In genomic region chr12:86770261-86770670, GRCm38 (mm10) we compare ENCODE assay signal across 9 mouse cellular contexts. TPM values are rescaled to one million over a fixed set of nuclear protein-coding genes. Genes with fewer than 3 reads are reported as not detected.
A peak's percentile ranks its signal among the peaks of the same experiment; 100 is the strongest.
DNase-seq lines count a peak whose midpoint lies in the region; ATAC-seq and TF ChIP-seq lines count a peak whose summit lies in the region.
"Had no signal": no experiment of that assay in that cellular context is flagged by ENCODE, and none has a peak within 500 bp of the region (broad histone marks: within the 10 kb centered on the region; RNA-seq: fewer than 3 reads in every experiment).

No protein-coding gene starts in this region.

- WGBS in heart, embryonic 11.5 days (ENCODE audit: insufficient replicate concordance): 25% methylated on average over 4 of the region's 4 CpGs
- 21% methylated on average over 4 of the region's 4 CpGs for WGBS in limb, embryonic 14.5 days

- H3K9ac ChIP-seq in heart, embryonic 11.5 days (ENCODE audit: low read depth, low read length): no peak overlapping the region; the same call in 1 of the 2 replicates
- H3K9ac ChIP-seq in limb, embryonic 14.5 days (ENCODE audit: low read depth, low read length, severe bottlenecking): no peak overlapping the region

- peaks cover 9% of the 10 kb centered on the region for H3K4me1 ChIP-seq in heart, embryonic 11.5 days (ENCODE audit: control insufficient read depth, insufficient read depth, low read length)
- H3K4me1 ChIP-seq in embryonic fibroblast, embryonic 13.5 days (ENCODE audit: control insufficient read depth, insufficient read depth, low read length): peaks cover 7% of the 10 kb centered on the region
- H3K4me1 ChIP-seq in limb, embryonic 14.5 days (ENCODE audit: control insufficient read depth, insufficient read depth, low read length): peaks cover 17% of the 10 kb centered on the region

- TF ChIP-seq CTCF in embryonic fibroblast, embryonic 13.5 days (IDR thresholded peaks at IDR 0.05; ENCODE audit: borderline replicate concordance, insufficient read depth, low read length): no peak

- no peak overlapping the region for H3K27ac ChIP-seq in heart, embryonic 11.5 days (ENCODE audit: low read depth, low read length)
- H3K27ac ChIP-seq in embryonic fibroblast, embryonic 13.5 days (ENCODE audit: insufficient read depth, low read length): peak overlapping the region; percentile 28; the same call in 1 of the 2 replicates
- peak overlapping the region; percentile 28; the same call in 1 of the 2 replicates for H3K27ac ChIP-seq in limb, embryonic 14.5 days (replicated peaks; ENCODE audit: low read depth, low read length)

- no peak for ATAC-seq in heart, embryonic 11.5 days (replicated peaks; ENCODE audit: insufficient number of reproducible peaks, low FRiP score, low TSS enrichment)
- ATAC-seq in limb, embryonic 14.5 days (ENCODE audit: low FRiP score, low read depth): peak; percentile 28; the same call in 1 of the 2 replicates

- H3K27me3 ChIP-seq in heart, embryonic 11.5 days (ENCODE audit: control insufficient read depth, insufficient read depth, low read length): no peaks in the 10 kb centered on the region
- H3K27me3 ChIP-seq in limb, embryonic 14.5 days (ENCODE audit: control insufficient read depth, insufficient read depth, low read length): no peaks in the 10 kb centered on the region

- no peak overlapping the region for H3K4me3 ChIP-seq in heart, embryonic 11.5 days (ENCODE audit: low read depth, low read length)
- H3K4me3 ChIP-seq in embryonic fibroblast, embryonic 13.5 days (ENCODE audit: insufficient read depth, low read length): no peak overlapping the region
- no peak overlapping the region for H3K4me3 ChIP-seq in limb, embryonic 14.5 days (replicated peaks; ENCODE audit: low read length)

- intact Hi-C loops in heart, postnatal 10 days (cut with DNase I): loop anchor here (1.0 kb wide), 1 partner anchor 204 kb away; no protein-coding TSS in a partner anchor

- no peaks in the 10 kb centered on the region for H3K36me3 ChIP-seq in heart, embryonic 11.5 days (ENCODE audit: control insufficient read depth, insufficient read depth, low read length)
- H3K36me3 ChIP-seq in limb, embryonic 14.5 days (ENCODE audit: control insufficient read depth, insufficient read depth, low read length): no peaks in the 10 kb centered on the region

- no peak for TF ChIP-seq POLR2A in embryonic fibroblast, embryonic 13.5 days (IDR thresholded peaks at IDR 0.05; ENCODE audit: low read depth, low read length)
- no peak for TF ChIP-seq POLR2A in limb, embryonic 14.5 days (IDR thresholded peaks at IDR 0.05; ENCODE audit: borderline replicate concordance, extremely low read depth, insufficient read depth, insufficient read length)

- H3K4me2 ChIP-seq in heart, embryonic 11.5 days: no peak overlapping the region
- no peak overlapping the region for H3K4me2 ChIP-seq in limb, embryonic 14.5 days (replicated peaks; ENCODE audit: low read depth, low read length, severe bottlenecking)

- no peaks in the 10 kb centered on the region for H3K9me3 ChIP-seq in heart, embryonic 11.5 days (replicated peaks; ENCODE audit: control insufficient read depth, low read length)
- no peaks in the 10 kb centered on the region for H3K9me3 ChIP-seq in limb, embryonic 14.5 days (ENCODE audit: control insufficient read depth, low read length)

- peak; percentile 99 for DNase-seq in heart, adult 11 months
- DNase-seq in adipocyte (ENCODE audit: low spot score): peak; percentile 98
- DNase-seq in heart, postnatal 10 days: peak; percentile 86
- peak; percentile 69 for DNase-seq in limb, embryonic 14.5 days (ENCODE audit: low spot score)
- DNase-seq in right cerebral cortex, postnatal 4 days: peak; percentile 48
- DNase-seq in thymus, postnatal 14 days: no peak

RNA-seq across cellular contexts. Expression of gene Lrrc74a, which starts 36.1 kb away (rescaled TPM):
- not detected in 2 replicates for polyA plus RNA-seq in heart, embryonic 11.5 days (2014; fragmentation: Nextera tagmentation; extraction: Ambion mirVana)
- not detected in 2 replicates for polyA plus RNA-seq in embryonic fibroblast, embryonic 13.5 days (2011; ENCODE audit: insufficient read length, low read depth, missing spikeins)
- total RNA-seq in heart, postnatal 10 days (2021): not detected
- polyA plus RNA-seq in limb, embryonic 14.5 days (2012; rRNA removed): not detected in 2 replicates
- not detected in 2 replicates for polyA plus RNA-seq in limb, embryonic 14.5 days (2014; fragmentation: Nextera tagmentation; extraction: Ambion mirVana)
- total RNA-seq: common myeloid progenitor, adult 5-6 weeks had no signal

RNA-seq across cellular contexts. Expression of gene Angel1, which starts 44.0 kb away (rescaled TPM):
- 7.9 and 10.6 TPM in 2 replicates for polyA plus RNA-seq in heart, embryonic 11.5 days (2014; fragmentation: Nextera tagmentation; extraction: Ambion mirVana)
- polyA plus RNA-seq in embryonic fibroblast, embryonic 13.5 days (2011; ENCODE audit: insufficient read length, low read depth, missing spikeins): 2.1 and 2.3 TPM in 2 replicates
- 1 to 10 TPM; 4.8 to 5.6 TPM for total RNA-seq in heart, postnatal 10 days (2021)
- 14.2 and 17.1 TPM in 2 replicates for polyA plus RNA-seq in limb, embryonic 14.5 days (2012; rRNA removed)
- polyA plus RNA-seq in limb, embryonic 14.5 days (2014; fragmentation: Nextera tagmentation; extraction: Ambion mirVana): 10.8 and 12.6 TPM in 2 replicates
